Mouse (Mus musculus): ENCODE data around the gene Tra2b.
"Not testable (repeated sequence)": the region's sequence is repeated elsewhere in the genome, so short reads cannot be mapped to it uniquely, and the experiment has no call there.

Tra2b gene

DNA sequence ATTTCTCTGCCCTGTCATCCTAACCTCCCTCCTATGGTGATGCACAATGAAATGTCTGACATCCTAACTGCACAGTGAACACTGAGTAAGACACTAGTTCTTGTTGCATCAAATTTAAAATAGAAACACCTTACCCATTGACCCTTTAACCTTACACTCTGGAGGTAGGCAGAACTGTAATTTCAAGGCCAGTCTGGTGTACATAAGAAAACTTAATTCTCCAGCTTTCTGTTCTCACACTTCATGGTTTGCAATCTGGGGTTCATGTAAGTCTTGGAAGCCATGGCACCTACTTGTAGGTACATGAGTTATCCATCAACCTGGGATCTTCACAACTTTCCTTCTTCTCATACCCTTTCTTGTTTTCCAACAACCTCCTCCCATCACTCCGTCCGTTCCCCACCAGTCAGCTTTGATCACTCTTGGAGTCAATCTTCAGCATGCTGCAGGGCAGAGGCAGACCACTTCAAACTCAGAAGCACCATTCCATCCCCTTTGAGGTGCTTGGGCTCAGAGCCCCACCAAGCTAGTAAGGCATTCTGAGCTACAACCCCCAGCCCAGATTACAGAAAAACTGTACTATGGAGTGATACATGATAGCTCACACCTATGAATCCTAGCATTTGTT lies 23.5 kb downstream of the Tra2b start:
- no peak for DNase-seq

DNA sequence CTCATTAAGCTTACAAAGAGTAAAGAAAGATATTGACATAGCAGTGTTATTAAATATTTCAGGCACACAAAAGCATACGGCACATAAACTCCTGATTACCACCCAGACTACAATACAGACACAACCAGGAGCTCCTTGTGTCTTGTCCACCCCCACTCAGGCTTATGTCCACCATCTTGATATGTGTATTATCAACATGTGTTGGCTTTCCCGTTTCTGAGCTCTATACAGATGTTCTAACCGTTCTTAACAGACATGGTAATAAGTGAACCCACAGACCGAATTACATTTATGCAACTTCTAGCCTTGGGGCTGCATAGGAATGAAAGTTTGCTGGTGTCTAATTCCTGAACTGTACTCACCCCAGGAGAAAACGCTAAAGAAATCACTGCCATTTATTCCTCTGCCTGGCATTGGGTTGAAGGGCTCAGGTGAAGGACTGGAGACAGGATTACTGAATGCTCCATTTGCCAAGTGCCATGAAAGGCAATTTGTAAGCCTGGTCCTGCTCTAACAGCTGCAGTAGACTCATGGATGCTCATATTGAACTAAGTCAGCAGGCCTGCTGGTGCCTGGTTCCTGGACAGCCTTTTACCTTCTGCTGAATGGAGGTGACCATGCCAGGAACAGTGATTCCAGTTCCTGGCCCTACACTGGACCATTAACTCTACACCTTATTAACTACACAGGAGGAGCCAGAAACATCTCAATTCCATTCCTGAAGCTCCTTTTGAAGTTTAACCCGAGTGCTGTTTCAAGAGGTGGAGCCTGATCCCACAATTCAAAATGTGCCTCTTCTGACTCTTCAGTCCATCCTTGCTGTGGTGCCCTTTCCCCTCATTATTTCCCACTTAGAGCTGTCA lies 24.2 kb downstream of the Tra2b start:
- no peak for DNase-seq

DNA sequence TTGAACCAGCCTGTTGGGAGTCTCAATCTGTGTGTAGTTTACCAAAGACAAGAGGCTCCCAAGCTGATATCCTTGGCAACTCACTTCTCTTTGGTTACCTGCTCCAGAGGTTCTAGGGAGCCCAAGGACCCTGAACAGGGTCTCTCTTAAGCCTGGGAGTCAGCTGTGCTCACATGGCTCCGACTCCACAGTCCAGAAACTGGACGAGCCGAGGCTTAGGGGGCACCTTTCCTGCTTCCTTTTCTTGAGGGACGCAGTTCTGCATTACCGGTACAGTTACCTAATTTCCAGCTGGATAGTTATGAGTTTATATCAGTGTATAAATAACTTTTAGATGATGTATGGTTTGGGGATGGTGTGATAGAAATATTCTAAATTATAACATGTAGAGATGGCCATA lies 24.9 kb downstream of the Tra2b start:
- DNase-seq: no peak

DNA sequence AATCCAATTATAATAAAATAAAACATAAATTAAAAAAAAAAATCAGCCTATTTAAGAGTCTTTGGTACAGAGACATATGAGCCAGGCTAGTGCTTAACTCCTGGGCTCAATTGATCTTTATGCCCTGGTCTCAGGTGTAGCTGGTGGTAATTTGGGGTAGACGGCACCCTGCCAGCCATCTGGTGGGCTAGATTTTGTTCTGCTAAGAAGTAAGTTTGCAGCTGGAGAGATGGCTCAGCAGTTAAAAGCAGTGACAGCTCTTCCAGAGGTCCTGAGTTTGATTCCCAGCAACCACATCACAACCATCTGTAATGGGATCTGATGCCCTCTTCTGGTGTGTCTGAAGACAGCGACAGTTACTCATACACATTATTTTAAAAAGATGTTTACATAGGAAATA lies 25.8 kb downstream of the Tra2b start:
- DNase-seq: no peak

DNA sequence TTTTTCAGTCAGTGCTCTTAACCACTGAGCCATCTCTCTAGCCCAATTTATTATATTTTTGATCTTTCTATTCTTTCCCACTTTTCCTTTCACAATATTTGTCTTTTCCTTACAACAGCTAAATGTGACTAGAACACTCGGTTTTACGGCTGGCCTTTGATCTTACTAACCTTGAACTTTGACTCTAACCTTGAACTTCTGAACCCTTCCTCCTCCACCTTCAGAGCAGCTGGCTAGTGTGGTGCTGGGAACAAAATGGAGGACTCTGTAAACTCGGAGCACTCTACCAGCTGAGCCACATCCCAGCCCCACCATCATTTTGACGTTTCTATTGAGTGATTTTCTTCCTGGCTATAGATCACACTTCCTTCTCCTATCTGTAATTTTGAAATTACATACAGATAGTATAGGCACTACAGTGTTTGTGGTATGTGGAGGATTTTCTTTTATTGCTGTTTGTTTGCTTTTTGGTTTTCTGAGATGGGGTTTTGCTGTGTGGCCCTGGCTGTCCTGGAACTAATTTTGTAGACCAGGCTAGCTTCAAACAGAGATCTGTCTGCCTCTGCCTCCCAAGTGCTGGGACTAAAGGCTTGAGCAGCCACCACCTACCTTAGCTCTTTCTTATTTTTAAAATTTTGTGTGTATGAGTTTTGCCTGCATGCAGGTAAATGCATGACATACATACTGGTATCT lies 26.7 kb downstream of the Tra2b start:
- DNase-seq: no peak

DNA sequence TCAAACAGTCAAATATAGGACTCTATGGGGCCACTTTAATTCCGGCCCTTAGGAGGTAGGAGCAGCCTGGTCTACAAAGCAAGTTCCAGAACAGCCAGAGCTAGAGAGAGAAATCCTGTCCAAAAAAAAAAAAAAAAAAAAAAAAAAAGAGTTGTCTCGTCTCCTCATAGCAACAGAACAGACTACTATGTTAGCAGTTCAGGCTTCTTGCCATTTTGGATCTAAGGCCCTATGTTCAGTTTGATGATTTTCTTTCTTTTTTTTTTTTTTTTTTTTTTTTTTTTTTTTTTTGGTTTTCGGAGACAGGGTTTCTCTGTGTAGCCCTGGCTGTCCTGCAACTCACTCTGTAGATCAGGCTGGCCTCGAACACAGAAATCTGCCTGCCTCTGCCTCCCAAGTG lies 27.4 kb downstream of the Tra2b start:
- DNase-seq: not testable (repeated sequence)

DNA sequence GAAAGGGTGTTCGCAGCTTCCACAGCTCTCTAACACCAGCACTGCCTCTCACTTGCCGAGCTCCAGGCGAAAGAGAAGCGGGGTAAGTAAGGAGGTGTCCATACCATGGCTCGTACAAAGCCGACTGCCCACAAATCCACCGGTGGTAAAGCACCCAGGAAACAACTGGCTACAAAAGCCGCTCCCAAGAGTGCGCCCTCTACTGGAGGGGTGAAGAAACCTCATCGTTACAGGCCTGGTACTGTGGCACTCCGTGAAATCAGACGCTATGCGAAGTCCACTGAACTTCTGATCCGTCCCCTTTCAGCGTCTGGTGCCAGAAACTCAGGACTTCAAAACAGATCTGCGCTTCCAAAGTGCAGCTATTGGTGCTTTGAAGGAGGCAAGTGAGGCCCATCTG lies 29.0 kb downstream of the Tra2b start:
- DNase-seq: no peak

DNA sequence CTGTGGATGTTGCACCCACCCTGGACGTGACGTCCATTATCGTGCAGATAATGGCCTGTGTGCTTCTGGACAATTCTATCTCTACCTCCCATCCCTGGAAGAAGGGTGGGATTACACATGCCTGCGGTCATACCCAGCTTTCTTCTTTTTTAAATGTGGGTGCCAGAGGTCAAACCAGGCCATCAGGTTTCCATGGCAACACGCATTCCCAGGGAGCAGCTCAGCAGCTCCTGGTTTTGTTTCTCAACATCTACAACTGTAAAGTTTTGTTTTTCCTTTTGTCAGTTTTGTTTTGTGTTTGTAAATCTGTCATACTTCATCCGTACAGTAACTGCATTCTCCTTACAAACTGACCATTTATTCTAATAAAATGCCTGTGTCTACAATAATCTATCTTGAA lies 31.3 kb downstream of the Tra2b start:
- no peak for DNase-seq

DNA sequence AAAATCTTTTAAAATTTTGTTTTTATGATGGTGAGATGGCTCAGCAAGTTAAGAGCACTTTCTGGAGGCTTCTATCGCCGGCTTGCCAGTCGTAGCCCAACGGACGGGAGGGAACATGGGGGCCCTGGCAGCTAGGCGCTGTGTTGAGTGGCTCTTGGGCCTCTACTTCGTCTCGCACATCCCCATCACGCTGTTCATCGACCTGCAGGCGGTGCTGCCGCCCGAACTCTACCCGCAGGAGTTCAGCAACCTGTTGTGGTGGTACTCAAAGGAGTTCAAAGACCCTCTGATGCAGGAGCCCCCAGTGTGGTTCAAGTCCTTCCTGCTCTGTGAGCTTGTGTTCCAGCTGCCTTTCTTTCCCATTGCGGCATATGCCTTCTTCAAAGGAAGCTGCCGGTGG lies 35.5 kb downstream of the Tra2b start:
- not testable (repeated sequence) for DNase-seq

DNA sequence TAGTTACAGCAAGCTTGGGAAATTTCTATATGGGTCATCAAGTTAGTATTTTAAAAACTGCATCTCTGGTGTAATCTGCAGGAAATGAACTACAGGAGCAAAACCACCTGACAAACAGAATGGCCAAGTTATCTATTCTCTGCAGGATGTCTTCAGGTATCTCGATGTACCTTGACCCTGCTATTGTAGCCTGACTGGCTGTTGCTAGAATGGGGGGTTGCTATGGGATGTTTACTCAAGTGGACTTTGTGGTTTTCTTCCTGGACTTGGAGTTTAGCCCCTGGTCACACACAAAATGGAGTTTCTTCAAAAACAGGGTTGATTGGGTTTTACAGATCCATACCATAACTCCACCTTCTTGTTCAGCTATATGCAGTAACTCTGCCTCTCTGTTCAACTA lies 62.3 kb downstream of the Tra2b start:
- no peak for DNase-seq

DNA sequence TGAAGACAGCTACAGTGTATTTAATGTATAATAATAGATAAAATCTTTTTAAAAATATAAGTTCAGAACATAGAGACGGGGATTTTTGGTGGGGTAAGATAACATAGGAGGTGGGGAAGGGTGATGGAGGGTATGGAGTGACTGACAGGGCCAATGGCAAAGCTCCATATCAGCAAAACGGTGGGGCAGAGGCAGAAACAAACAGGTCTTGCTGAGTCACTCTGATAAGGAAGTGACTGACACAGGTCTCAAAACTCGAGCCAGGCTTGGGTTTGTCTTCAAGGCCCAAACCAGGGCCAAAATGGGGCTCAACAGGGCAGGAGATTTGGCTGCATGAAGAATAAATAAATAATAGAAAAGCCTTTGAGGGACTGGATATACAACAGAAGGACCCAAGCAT lies 63.9 kb downstream of the Tra2b start:
- no peak for DNase-seq

DNA sequence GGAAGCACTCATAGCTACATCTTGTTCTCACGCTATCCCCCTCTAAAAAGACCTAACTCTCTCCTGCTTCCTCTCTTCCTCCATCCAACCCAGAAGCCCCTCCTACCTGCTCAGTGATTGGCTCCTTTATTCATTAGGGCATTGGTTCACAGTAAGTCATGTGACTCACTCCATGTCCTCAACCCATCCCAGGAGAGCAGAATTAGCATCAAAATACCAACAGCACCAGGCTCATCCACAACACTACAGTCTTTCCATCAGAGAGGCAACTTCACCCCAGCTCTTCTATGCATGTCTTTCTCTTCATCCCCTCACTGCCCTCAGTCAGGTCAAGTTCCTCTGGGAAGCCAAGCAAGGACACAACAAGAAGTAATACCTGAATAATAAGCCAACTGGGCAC lies 65.3 kb downstream of the Tra2b start:
- DNase-seq: no peak
